Mouse (Mus musculus): ENCODE results near the gene Itgae. TPM values are rescaled to one million over a fixed set of nuclear protein-coding genes. Genes with fewer than 3 reads are reported as not detected.

The Itgae gene
- total RNA-seq, 2 experiments from 2014 or later: 0.08 to 0.17 TPM

- no peak for DNase-seq
- Histone ChIP-seq H3K4me3 (no peak overlapping the region), H3K27ac (no peak overlapping the region)
- TF ChIP-seq CTCF (IDR thresholded peaks at IDR 0.05): no peak
- intact Hi-C loops (cut with DNase I): no loop called here
Measured at GRCm38 (mm10) chr11:73168576-73168975, 78.2 kb downstream of the Itgae start.

DNA sequence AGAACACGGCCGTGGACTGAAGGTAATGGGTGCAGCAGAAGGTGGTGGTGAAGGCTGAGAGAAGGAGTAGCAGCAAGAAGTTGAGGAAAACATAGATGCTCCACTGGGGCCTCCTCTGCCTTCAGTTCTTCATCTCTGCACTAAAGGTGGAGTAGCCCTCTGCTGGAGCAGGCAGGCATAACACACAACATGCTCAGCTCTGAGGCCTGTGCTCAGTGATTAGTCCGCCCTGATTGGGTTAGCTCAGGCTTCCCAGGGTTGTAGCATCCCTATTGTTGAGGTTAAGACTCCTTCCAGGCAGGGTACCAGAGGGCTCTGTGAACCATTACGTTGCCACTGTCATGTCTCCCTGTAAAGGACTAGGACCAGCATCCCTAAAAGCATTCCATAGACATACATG lies 78.8 kb downstream of the Itgae start:
- Histone ChIP-seq H3K27ac (no peak overlapping the region), H3K4me3 (no peak overlapping the region)
- intact Hi-C loops (cut with DNase I): no loop called here
- peak; percentile 65 for DNase-seq
- peak; percentile 72 for TF ChIP-seq CTCF (IDR thresholded peaks at IDR 0.05)

- H3K27ac ChIP-seq: peak overlapping the region; percentile 31
- TF ChIP-seq CTCF (IDR thresholded peaks at IDR 0.05): no peak
- intact Hi-C loops (cut with DNase I): no loop called here
Measured at GRCm38 (mm10) chr11:73172186-73172585, 81.8 kb downstream of the Itgae start.

DNA sequence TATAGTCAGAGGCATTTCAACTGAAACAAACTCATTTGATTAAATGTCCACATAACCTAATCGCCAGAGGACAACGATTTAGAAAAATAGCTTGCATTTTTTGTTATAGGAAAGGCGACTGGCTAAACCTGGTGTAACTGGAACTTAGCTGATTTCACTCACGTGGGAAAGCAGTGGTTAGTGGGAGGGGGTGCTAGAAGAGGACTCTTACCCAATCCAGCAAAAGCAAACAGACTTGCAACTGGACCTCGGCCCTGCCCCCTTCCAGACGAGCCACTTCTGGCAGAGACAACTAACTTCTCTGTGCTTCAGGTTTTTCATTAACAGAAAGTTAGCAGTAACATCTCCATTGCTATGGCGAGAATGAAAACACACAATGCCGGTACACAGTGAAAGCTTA lies 85.2 kb downstream of the Itgae start:
- peak overlapping the region; percentile 99 for H3K4me3 ChIP-seq
- intact Hi-C loops (cut with DNase I): loop anchor here (2.0 to 5.0 kb wide), 2 partner anchors 23 to 38 kb away; partner anchors contain the start of genes Ctns, Haspin and Shpk
- no peak for DNase-seq
- no peak for TF ChIP-seq CTCF (IDR thresholded peaks at IDR 0.05)
- peak overlapping the region; percentile 97; the same call in 1 of the 2 replicates for H3K27ac ChIP-seq

More at GRCm38 (mm10) chr11:73172186-73172585, 81.8 kb downstream of the Itgae start:
- DNase-seq: peak; percentile 65
- H3K4me3 ChIP-seq: peak overlapping the region; percentile 21; the same call in 1 of the 2 replicates

DNA sequence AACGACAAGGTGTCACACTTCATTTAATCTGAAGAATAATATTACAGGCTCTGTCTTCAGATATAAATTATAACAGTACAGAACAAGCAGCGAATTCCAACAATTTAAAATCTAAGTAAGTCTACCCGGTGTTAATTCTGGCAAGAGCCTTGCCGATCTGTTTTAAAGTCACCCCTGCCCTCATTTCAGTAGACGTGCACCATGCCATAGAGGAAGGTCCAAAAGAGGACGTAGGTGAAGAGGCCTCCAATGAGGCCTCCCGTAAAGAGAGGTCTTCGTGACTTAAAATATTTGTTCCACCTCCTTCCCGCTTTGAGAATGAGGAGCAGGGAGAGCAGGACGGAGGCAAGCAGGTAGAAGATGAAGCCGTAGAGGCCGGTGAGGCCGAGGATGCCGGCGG lies 85.8 kb downstream of the Itgae start:
- peak overlapping the region; percentile 99 for H3K4me3 ChIP-seq
- DNase-seq: no peak
- intact Hi-C loops (cut with DNase I): loop anchor here (2.0 to 5.0 kb wide), 2 partner anchors 23 to 39 kb away; partner anchors contain the start of genes Ctns, Haspin and Shpk
- no peak for TF ChIP-seq CTCF (IDR thresholded peaks at IDR 0.05)
- H3K27ac ChIP-seq: peak overlapping the region; percentile 97

DNA sequence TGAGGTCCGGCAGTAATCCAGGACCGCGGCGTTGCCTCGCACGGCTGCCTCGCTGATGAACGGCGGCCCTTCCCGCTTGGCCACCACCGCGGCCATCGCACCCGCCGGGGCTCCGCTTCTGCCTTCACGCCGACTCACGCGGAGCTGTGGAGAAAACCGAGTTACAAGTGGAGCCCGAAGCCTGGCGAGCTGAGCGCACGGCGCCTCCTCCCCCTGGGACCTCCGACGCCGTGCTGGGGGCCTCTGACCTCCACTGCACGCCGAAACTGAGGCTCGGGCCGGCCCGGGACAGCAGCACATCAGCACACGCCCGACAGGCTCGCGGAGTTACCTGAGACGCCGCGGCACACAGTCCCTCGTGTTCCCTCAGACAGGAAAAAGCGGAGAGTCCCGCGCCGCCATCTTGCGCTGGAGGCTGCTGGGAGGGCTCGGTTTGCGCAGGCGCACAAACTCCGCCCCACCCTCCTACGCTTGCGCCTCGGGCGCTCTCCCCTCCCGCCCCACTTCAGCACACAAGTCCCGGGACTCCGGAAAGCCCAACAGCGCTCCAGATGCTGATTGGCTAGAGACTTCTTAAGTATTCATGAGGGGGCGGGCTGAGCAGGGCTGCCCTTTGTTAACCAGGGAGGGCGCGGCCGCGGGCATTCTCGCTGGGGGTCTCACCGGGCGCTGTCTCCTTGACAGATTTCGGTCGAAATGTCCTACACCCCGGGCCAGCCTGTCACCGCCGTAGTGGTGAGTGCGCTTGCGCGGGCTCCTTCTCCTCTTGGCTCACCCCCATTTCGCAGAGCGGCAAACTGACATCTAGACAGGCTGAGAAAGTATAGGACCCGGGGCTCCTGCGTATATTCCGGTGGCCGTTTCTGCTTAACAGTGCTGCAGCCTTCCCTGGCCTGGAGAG lies 86.5 kb downstream of the Itgae start, which contains the start of the genes Emc6 and Tax1bp3:
TSS of gene Emc6 (minus strand) at position 430 of the 901 bp plus-strand sequence.
TSS of gene Tax1bp3 (plus strand) at position 476 of the 901 bp plus-strand sequence.
- peak within 1 kb of the TSS; percentile 97 for H3K27ac ChIP-seq
- intact Hi-C loops (cut with DNase I): loop anchor here (2.0 to 5.0 kb wide), 2 partner anchors 22 to 40 kb away; partner anchors contain the start of genes Ctns, Haspin and Shpk
- DNase-seq: peak; percentile 98
- no peak for TF ChIP-seq CTCF (IDR thresholded peaks at IDR 0.05)
- peak within 1 kb of the TSS; percentile 99 for H3K4me3 ChIP-seq

- no peak for TF ChIP-seq CTCF (IDR thresholded peaks at IDR 0.05)
- peak overlapping the region; percentile 97 for H3K27ac ChIP-seq
- intact Hi-C loops (cut with DNase I): loop anchor here (2.0 to 5.0 kb wide), 2 partner anchors 21 to 40 kb away; partner anchors contain the start of genes Ctns, Haspin and Shpk
- H3K4me3 ChIP-seq: peak overlapping the region; percentile 99
- peak; percentile 87 for DNase-seq
Measured at GRCm38 (mm10) chr11:73177509-73177875, 87.1 kb downstream of the Itgae start.

DNA sequence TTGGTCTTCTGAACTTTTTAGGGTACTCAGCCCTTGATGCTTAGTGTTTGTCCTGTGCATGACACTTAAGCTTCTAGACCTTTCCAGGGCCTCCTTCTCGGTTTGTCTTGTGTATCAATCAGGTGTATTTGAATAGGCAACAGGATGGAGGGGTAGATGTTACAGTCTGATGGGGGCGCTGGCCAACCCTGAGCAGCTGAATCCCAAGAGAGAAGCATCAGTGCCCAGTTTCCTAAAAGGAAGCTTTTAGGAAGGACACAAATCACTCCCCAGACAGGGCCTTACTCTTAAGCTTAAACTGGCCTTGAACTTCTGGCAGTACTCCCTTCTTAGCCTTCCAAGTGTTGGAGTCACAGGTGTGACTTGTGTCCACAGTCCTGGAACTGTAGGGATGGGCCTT lies 87.5 kb downstream of the Itgae start:
- no peak for TF ChIP-seq CTCF (IDR thresholded peaks at IDR 0.05)
- intact Hi-C loops (cut with DNase I): loop anchor here (2.0 to 5.0 kb wide), 2 partner anchors 21 to 41 kb away; partner anchors contain the start of genes Ctns, Haspin and Shpk
- Histone ChIP-seq H3K4me3 (peak overlapping the region; percentile 99), H3K27ac (peak overlapping the region; percentile 97)
- DNase-seq: no peak

- no peak for DNase-seq
- Histone ChIP-seq H3K4me3 (no peak overlapping the region), H3K27ac (no peak overlapping the region)
- intact Hi-C loops (cut with DNase I): no loop called here
- TF ChIP-seq CTCF (IDR thresholded peaks at IDR 0.05): no peak
Measured at GRCm38 (mm10) chr11:73185872-73186615, 95.7 kb downstream of the Itgae start.

DNA sequence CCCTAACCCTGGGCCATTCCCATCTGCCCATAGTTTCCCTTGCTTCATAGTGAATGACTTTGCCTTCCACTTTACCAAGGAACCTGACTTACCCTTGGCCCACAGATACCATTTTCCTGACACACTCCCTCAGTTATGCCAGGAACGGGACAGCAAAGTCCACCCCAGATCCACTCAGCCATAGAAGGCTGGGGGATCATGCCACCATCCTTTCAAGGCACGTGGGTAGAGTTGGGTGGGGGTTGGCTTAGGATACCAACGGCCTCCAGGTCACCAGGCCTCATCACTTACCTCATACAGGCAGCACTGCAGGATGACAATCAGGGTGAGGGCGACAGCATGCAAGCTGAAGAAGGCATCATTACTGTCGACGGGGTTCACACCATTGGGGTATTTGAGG lies 96.8 kb downstream of the Itgae start:
- TF ChIP-seq CTCF (IDR thresholded peaks at IDR 0.05): no peak
- Histone ChIP-seq H3K27ac (no peak overlapping the region), H3K4me3 (no peak overlapping the region)
- no peak for DNase-seq
- intact Hi-C loops (cut with DNase I): no loop called here

DNA sequence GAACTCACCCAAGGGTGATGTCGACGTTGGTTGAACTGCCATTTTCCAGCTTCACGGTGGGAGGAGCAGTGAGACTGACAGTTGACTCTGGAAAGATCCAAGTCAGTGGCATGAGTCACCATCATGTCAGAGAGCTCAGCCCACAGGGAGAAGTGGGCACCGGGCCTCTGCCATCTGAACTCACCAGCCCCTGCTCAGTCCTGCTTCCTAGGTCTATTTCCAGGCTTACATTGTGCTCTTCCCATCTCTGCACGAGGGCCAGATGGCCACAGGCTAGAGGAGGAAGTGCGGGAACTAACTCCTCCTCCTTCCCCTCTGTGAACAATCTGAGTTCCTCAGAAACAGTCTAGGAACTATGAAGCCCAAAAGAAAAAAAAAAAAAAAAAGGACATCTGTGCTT lies 102.7 kb downstream of the Itgae start:
- intact Hi-C loops (cut with DNase I): no loop called here
- Histone ChIP-seq H3K4me3 (no peak overlapping the region), H3K27ac (no peak overlapping the region)
- no peak for DNase-seq
- no peak for TF ChIP-seq CTCF (IDR thresholded peaks at IDR 0.05)

- no peak for DNase-seq
- TF ChIP-seq CTCF (IDR thresholded peaks at IDR 0.05): no peak
- no peak overlapping the region for H3K27ac ChIP-seq
- intact Hi-C loops (cut with DNase I): no loop called here
- no peak overlapping the region for H3K4me3 ChIP-seq
Measured at GRCm38 (mm10) chr11:73194444-73194843, 104.1 kb downstream of the Itgae start.

Other genes with a start within 250 kb of the Itgae start
- 1 to 10 TPM; 5.1 to 6.2 TPM for gene Atp2a3, start 129.4 kb upstream of the Itgae start, total RNA-seq (2021)
- gene P2rx1, start 91.5 kb upstream of the Itgae start, total RNA-seq (2021): under 1 TPM; 0.15 to 0.56 TPM
- gene Camkk1, start 71.6 kb upstream of the Itgae start, total RNA-seq (2021): under 1 TPM; 0.43 to 0.89 TPM
- gene Ncbp3, start 42.8 kb upstream of the Itgae start, total RNA-seq (2021): 1 to 10 TPM; 3.2 to 3.9 TPM
- under 1 TPM in 1 of 2 experiments, not detected in 1; 0.08 TPM for gene Haspin, start 47.7 kb downstream of the Itgae start, total RNA-seq (2021)
- gene P2rx5, start 69.8 kb downstream of the Itgae start, total RNA-seq (2021): 10 to 100 TPM in 1 of 2 experiments, 1 to 10 TPM in 1; 7.0 to 12.9 TPM
- gene Emc6, start 86.5 kb downstream of the Itgae start, total RNA-seq (2021): 10 to 100 TPM; 82.6 to 93.4 TPM
- 10 to 100 TPM in 1 of 2 experiments, 1 to 10 TPM in 1; 6.5 to 13.9 TPM for gene Tax1bp3, start 86.5 kb downstream of the Itgae start, total RNA-seq (2021)
- gene Ctns, start 108.5 kb downstream of the Itgae start, total RNA-seq (2021): 1 to 10 TPM; 5.7 to 7.8 TPM
- gene Shpk, start 108.9 kb downstream of the Itgae start, total RNA-seq (2021): under 1 TPM; 0.50 to 0.66 TPM
- gene Trpv1, start 143.7 kb downstream of the Itgae start, total RNA-seq (2021): under 1 TPM; 0.06 to 0.20 TPM
- not detected for gene Trpv3, start 176.8 kb downstream of the Itgae start, total RNA-seq (2021)
- 1 to 10 TPM; 2.1 to 5.1 TPM for gene Aspa, start 239.0 kb downstream of the Itgae start, total RNA-seq (2021)
- gene Gm49340, start 239.2 kb downstream of the Itgae start, total RNA-seq (2021): not detected
- not detected for gene Spata22, start 239.2 kb downstream of the Itgae start, total RNA-seq (2021)

Data from gastrocnemius, adult 2 months (tissue).